Mouse (Mus musculus) thymus, postnatal 14 days (tissue): ENCODE results near the gene Myzap.
"Not testable (repeated sequence)": the region's sequence is repeated elsewhere in the genome, so short reads cannot be mapped to it uniquely, and the experiment has no call there.

Experiments
- DNase-seq: peaks from one replicate; pipeline ENCODE4 v3.0.0; 2021

The Myzap gene

GRCm38 (mm10) chr9:71591938-71592548 is at the start of gene Myzap:
TSS of gene Myzap (minus strand) at chr9:71592360.
- peak; percentile 99 for DNase-seq

- DNase-seq: no peak
Measured at GRCm38 (mm10) chr9:71640361-71640927, 48.3 kb upstream of the Myzap start.

- no peak for DNase-seq
Measured at GRCm38 (mm10) chr9:71638198-71638597, 46.0 kb upstream of the Myzap start.

- no peak for DNase-seq
Measured at GRCm38 (mm10) chr9:71636854-71637253, 44.7 kb upstream of the Myzap start.

- no peak for DNase-seq
Measured at GRCm38 (mm10) chr9:71635627-71636026, 43.5 kb upstream of the Myzap start.

- DNase-seq: no peak
Measured at GRCm38 (mm10) chr9:71634916-71635315, 42.8 kb upstream of the Myzap start.

GRCm38 (mm10) chr9:71628921-71629320 is 36.8 kb upstream of the Myzap start:
- DNase-seq: no peak

- DNase-seq: no peak
Measured at GRCm38 (mm10) chr9:71628286-71628685, 36.1 kb upstream of the Myzap start.

GRCm38 (mm10) chr9:71625961-71626360 is 33.8 kb upstream of the Myzap start:
- DNase-seq: no peak

GRCm38 (mm10) chr9:71624793-71625495 is 32.8 kb upstream of the Myzap start:
- DNase-seq: peak; percentile 84

- peak; percentile 56 for DNase-seq
Measured at GRCm38 (mm10) chr9:71623871-71624569, 31.9 kb upstream of the Myzap start.

- no peak for DNase-seq
Measured at GRCm38 (mm10) chr9:71622593-71622992, 30.4 kb upstream of the Myzap start.

GRCm38 (mm10) chr9:71621968-71622367 is 29.8 kb upstream of the Myzap start:
- DNase-seq: no peak

- not testable (repeated sequence) for DNase-seq
Measured at GRCm38 (mm10) chr9:71620116-71620515, 28.0 kb upstream of the Myzap start.

- DNase-seq: peak; percentile 71
Measured at GRCm38 (mm10) chr9:71617363-71617762, 25.2 kb upstream of the Myzap start.

GRCm38 (mm10) chr9:71616185-71616584 is 24.0 kb upstream of the Myzap start:
- DNase-seq: peak; percentile 85

GRCm38 (mm10) chr9:71614643-71615042 is 22.5 kb upstream of the Myzap start:
- peak; percentile 68 for DNase-seq

GRCm38 (mm10) chr9:71612981-71613380 is 20.8 kb upstream of the Myzap start:
- DNase-seq: peak; percentile 44

- DNase-seq: no peak
Measured at GRCm38 (mm10) chr9:71611876-71612275, 19.7 kb upstream of the Myzap start.

GRCm38 (mm10) chr9:71609010-71609409 is 16.9 kb upstream of the Myzap start:
- no peak for DNase-seq

- DNase-seq: peak; percentile 61
Measured at GRCm38 (mm10) chr9:71606296-71607057, 14.3 kb upstream of the Myzap start.

- peak; percentile 16 for DNase-seq
Measured at GRCm38 (mm10) chr9:71604914-71605635, 12.9 kb upstream of the Myzap start.
